Mouse (Mus musculus) inflammation-experienced regulatory T-cells, adult 6 months (primary cell): ENCODE measurements around the gene Olfr1036. TPM values are rescaled to one million over a fixed set of nuclear protein-coding genes. Genes with fewer than 3 reads are reported as not detected.
A peak's percentile ranks its signal among the peaks of the same experiment; 100 is the strongest.
"Not testable (repeated sequence)": the region's sequence is repeated elsewhere in the genome, so short reads cannot be mapped to it uniquely, and the experiment has no call there.

ENCODE experiments used
- ATAC-seq: one replicate; pipeline ENCODE4 v1.8.0; 2017
- polyA plus RNA-seq, 3 experiments: library from polyadenylated mRNA; unstranded; fragments of 100-300 nt; shearing (Covaris generic); gene quantifications; one replicate each; pipeline ENCODE4 v1.2.1; 2017

The Olfr1036 gene
- not detected for polyA plus RNA-seq

DNA sequence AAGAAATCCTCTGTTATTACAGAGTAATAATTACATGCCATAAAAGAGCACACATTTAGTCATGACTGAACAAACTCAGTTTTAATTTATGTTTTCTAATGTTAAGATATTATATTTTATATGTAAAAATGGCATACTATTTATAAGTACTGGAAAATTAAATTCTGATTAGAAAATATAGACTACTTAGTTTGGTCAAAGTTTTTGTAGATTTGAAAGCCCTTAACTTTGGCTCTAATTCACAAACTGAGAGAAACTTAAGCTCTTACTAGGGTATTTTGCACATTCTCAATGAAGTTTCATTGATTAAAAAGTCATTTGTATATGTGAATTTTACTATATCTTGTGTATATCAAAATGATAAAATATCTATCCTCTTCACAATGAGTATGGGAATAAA, at the start of gene Olfr1036:
Gene Olfr1036 (plus strand): TSS at position 301 of the 400 bp plus-strand sequence.
- ATAC-seq = not testable (repeated sequence)

DNA sequence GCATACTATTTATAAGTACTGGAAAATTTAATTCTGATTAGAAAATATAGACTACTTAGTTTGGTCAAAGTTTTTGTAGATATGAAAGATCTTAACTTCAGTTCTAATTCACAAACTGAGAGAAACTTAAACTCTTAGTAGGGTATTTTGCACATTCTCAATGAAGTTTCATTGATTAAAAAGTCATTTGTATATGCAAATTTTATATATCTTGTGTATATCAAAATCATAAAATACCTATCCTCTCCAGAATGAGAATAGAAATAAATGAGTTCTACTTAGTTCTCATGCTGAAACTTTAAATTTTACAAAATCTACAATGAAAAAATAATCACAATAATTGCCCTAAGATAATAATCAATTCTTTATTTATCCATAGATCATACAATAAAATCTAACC, 28.2 kb upstream of the Olfr1036 start, which contains the start of gene Olfr1034:
Gene Olfr1034 (plus strand): TSS at position 301 of the 400 bp plus-strand sequence.
- ATAC-seq = no peak

DNA sequence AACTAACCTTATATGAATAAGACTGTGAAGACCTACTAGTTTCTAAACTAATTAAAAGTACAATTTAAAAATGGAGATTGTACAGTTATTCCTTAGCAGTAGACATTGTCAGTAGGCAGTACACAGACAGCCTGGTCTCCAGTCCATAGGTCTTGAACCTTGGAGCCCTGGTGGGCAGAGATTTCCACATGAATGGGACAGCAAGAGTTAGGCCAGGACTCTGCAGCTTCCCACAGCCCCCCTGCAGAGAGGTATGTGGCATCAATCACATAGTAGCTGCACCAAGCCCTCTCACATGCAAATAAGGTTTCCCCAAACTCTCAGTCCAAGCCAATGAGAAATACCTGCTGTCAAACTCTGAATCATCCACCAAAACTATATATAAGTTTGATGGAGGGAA, 23.0 kb upstream of the Olfr1036 start:
- not testable (repeated sequence) for ATAC-seq

DNA sequence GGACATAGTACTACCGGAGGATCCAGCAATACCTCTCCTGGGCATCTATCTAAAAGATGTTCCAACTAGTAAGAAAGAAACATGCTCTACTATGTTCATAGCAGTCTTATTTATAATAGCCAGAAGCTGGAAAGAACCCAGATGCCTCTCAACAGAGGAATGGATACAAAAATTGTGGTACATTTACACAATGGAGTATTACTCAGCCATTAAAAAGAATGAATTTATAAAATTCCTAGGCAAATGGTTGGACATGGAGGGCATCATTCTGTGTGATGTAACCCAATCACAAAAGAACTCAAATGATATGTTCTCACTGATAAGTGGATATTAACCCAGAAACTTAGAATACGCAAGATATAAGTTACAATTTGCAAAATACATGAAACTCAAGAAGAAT, 10.0 kb upstream of the Olfr1036 start:
- ATAC-seq = peak; percentile 100

DNA sequence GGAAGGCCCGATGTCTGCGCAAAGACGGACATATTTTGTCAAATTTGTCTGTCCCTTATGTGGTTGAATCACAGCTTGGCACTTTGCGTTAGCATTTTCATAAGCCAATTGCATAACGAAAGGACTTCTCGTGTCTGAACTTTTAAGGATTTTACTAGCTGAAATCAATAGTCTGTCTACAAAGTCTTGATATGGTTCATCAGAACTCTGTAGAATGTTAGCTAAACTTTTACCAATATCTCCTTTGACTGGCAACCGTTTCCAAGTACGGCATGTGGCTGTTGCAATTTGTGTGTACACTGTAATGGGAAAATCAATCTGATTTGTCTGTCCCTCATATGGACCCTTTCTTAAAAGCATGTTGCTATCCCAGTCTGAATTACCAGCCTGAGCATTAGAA, 3.6 kb upstream of the Olfr1036 start:
- no peak for ATAC-seq

DNA sequence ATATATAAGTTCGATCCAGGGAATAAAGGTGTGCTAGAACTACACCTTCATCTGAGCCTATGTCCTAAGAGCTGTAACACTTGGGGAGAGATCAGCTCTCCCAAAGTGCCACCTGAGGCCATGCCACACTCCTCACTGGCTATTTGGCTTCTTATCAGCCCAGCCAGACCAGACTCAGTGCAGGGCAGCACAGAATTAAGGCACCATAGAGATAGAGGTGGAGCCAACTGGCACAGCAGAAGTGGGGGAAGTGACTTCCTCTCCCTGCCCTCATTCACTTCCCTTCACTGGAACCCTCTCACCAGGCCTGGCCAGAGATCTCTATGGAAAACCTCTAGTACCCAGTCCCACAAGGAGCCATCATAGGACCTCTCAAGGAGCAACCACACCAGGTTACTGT, 6.7 kb downstream of the Olfr1036 start:
- ATAC-seq = not testable (repeated sequence)

DNA sequence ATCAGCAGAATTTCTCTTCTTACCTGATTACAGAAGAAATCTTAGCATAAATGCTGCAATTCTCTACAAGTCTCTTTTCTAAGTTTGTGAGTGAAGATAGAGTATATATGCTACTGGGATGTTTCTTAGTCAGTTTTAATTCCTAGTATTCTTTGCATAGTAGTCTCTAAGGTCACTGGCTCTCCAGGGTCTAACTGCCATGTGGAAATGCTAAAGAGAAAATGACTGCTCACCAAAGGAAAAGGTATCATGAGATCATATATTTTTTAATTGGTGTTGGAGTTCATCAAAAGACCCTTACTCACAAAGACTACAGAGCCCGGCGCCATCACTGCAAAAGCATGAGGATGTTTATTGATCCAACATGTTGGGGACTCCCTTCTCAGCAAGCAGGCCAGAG, 13.5 kb downstream of the Olfr1036 start, which contains the start of gene Olfr1037:
Gene Olfr1037 (minus strand): TSS at position 101 of the 400 bp plus-strand sequence.
- ATAC-seq = no peak

Other genes starting within 250 kb of the Olfr1036 start
- gene Olfr1019, start 228.5 kb upstream of the Olfr1036 start, polyA plus RNA-seq = not detected
- gene Olfr1020, start 227.0 kb upstream of the Olfr1036 start, polyA plus RNA-seq = not detected
- not detected for gene Olfr1022, start 205.4 kb upstream of the Olfr1036 start, polyA plus RNA-seq
- not detected for gene Olfr1023, start 188.4 kb upstream of the Olfr1036 start, polyA plus RNA-seq
- not detected for gene Olfr1024, start 168.9 kb upstream of the Olfr1036 start, polyA plus RNA-seq
- gene Olfr1025-ps1, start 158.8 kb upstream of the Olfr1036 start, polyA plus RNA-seq = not detected
- gene Olfr1026, start 152.4 kb upstream of the Olfr1036 start, polyA plus RNA-seq = not detected
- gene Olfr1028, start 123.6 kb upstream of the Olfr1036 start, polyA plus RNA-seq = not detected
- not detected for gene Olfr1029, start 100.1 kb upstream of the Olfr1036 start, polyA plus RNA-seq
- gene Olfr1030, start 94.7 kb upstream of the Olfr1036 start, polyA plus RNA-seq = not detected
- not detected for gene Olfr1031, start 83.7 kb upstream of the Olfr1036 start, polyA plus RNA-seq
- gene Olfr1032, start 68.5 kb upstream of the Olfr1036 start, polyA plus RNA-seq = not detected
- 1 to 10 TPM in 1 of 3 experiments, not detected in 2; 1.2 TPM for gene Olfr1033, start 53.4 kb upstream of the Olfr1036 start, polyA plus RNA-seq
- gene Olfr1034, start 28.1 kb upstream of the Olfr1036 start, polyA plus RNA-seq = not detected
- gene Olfr1037, start 13.4 kb downstream of the Olfr1036 start, polyA plus RNA-seq = not detected
- not detected for gene Olfr1039, start 61.9 kb downstream of the Olfr1036 start, polyA plus RNA-seq
- gene Olfr1040, start 72.7 kb downstream of the Olfr1036 start, polyA plus RNA-seq = not detected
- gene Olfr1042, start 87.8 kb downstream of the Olfr1036 start, polyA plus RNA-seq = not detected
- gene Olfr1043, start 93.5 kb downstream of the Olfr1036 start, polyA plus RNA-seq = not detected
- gene Olfr1044, start 103.8 kb downstream of the Olfr1036 start, polyA plus RNA-seq = not detected
- gene Olfr52, start 111.7 kb downstream of the Olfr1036 start, polyA plus RNA-seq = not detected
- not detected for gene Olfr1045, start 129.0 kb downstream of the Olfr1036 start, polyA plus RNA-seq
- not detected for gene Olfr1046, start 145.3 kb downstream of the Olfr1036 start, polyA plus RNA-seq
- gene Olfr1047, start 157.4 kb downstream of the Olfr1036 start, polyA plus RNA-seq = not detected
- not detected for gene Olfr1048, start 166.3 kb downstream of the Olfr1036 start, polyA plus RNA-seq
- not detected for gene Olfr1049, start 184.3 kb downstream of the Olfr1036 start, polyA plus RNA-seq
- gene Olfr1051, start 205.1 kb downstream of the Olfr1036 start, polyA plus RNA-seq = not detected
- gene Olfr1052, start 218.5 kb downstream of the Olfr1036 start, polyA plus RNA-seq = under 1 TPM in 1 of 3 experiments, not detected in 2; 0.21 TPM
- gene Olfr1053, start 241.3 kb downstream of the Olfr1036 start, polyA plus RNA-seq = not detected